Mouse (Mus musculus) liver, adult (tissue): ENCODE measurements around the gene Mroh2a.

ENCODE experiments used
- GATA4 ChIP-seq: IDR thresholded peaks from 2 replicates; pipeline ENCODE4 v1.6.1; 2014; ENCODE audit warnings: mild to moderate bottlenecking, low read length; ENCODE audit not compliant: insufficient replicate concordance

Mroh2a gene

GRCm38 (mm10) chr1:88214462-88214952, 12.3 kb upstream of the Mroh2a start:
- no peak for TF ChIP-seq GATA4

GRCm38 (mm10) chr1:88215466-88216380, 11.1 kb upstream of the Mroh2a start:
- no peak for TF ChIP-seq GATA4

GRCm38 (mm10) chr1:88216551-88216950, 10.2 kb upstream of the Mroh2a start:
- TF ChIP-seq GATA4, result no peak

- no peak for TF ChIP-seq GATA4
Measured at GRCm38 (mm10) chr1:88217144-88217543, 9.6 kb upstream of the Mroh2a start.

GRCm38 (mm10) chr1:88217576-88217975, 9.2 kb upstream of the Mroh2a start:
- no peak for TF ChIP-seq GATA4

GRCm38 (mm10) chr1:88218051-88218450, 8.7 kb upstream of the Mroh2a start:
- no peak for TF ChIP-seq GATA4

- TF ChIP-seq GATA4, result no peak
Measured at GRCm38 (mm10) chr1:88218591-88218990, 8.2 kb upstream of the Mroh2a start.

- no peak for TF ChIP-seq GATA4
Measured at GRCm38 (mm10) chr1:88219054-88219453, 7.7 kb upstream of the Mroh2a start.

- TF ChIP-seq GATA4, result no peak
Measured at GRCm38 (mm10) chr1:88220336-88220735, 6.5 kb upstream of the Mroh2a start.

GRCm38 (mm10) chr1:88222216-88222615, 4.6 kb upstream of the Mroh2a start:
- TF ChIP-seq GATA4, result no peak

- no peak for TF ChIP-seq GATA4
Measured at GRCm38 (mm10) chr1:88223591-88223990, 3.2 kb upstream of the Mroh2a start.

GRCm38 (mm10) chr1:88224029-88224776, 2.6 kb upstream of the Mroh2a start:
- no peak for TF ChIP-seq GATA4

GRCm38 (mm10) chr1:88225741-88226140, 1.0 kb upstream of the Mroh2a start:
- TF ChIP-seq GATA4, result no peak

- no peak for TF ChIP-seq GATA4
Measured at GRCm38 (mm10) chr1:88227482-88227881, 696 bp downstream of the Mroh2a start.

- TF ChIP-seq GATA4, result no peak
Measured at GRCm38 (mm10) chr1:88228121-88228520, 1.3 kb downstream of the Mroh2a start.

- TF ChIP-seq GATA4, result no peak
Measured at GRCm38 (mm10) chr1:88229566-88229965, 2.8 kb downstream of the Mroh2a start.
